Mouse (Mus musculus): ENCODE measurements at regions not wholly inside any gene's neighbourhood (a gene's known extent, or its start where the extent isn't known, plus 50 kb on each side); places are given as distances from the start of the nearest gene placed in this dataset.
A peak's percentile ranks its signal among the peaks of the same experiment; 100 is the strongest.

GRCm38 (mm10) chr13:107645865-107646645 lies 398.2 kb upstream of the Smim15 start:
- TF ChIP-seq CTCF (IDR thresholded peaks at IDR 0.05; ENCODE audit: insufficient read depth, low read depth, low read length) (no peak), POLR2A (IDR thresholded peaks at IDR 0.05; ENCODE audit: insufficient read depth, low read depth, low read length) (0 out of 2 replicates have a peak, but pooled peaks have one; percentile 19)
